Mouse (Mus musculus) myocyte (in vitro differentiated cells): ENCODE results near the gene Tomt. TPM values are rescaled to one million over a fixed set of nuclear protein-coding genes. Genes with fewer than 3 reads are reported as not detected.

Source experiments
- H3K27me3 ChIP-seq: one replicate; pipeline ENCODE4 v1.6.1; 2011; ENCODE audit not compliant: control insufficient read depth, insufficient read depth, insufficient read length
- H3K36me3 ChIP-seq: one replicate; pipeline ENCODE4 v1.6.1; 2011; ENCODE audit not compliant: control insufficient read depth, insufficient read depth
- H3K4me2 ChIP-seq: one replicate; pipeline ENCODE4 v1.6.1; 2011; ENCODE audit warnings: low read depth, control low read depth
- H3K4me3 ChIP-seq: one replicate; pipeline ENCODE4 v1.5.1; 2011; ENCODE audit warnings: mild to moderate bottlenecking, control low read depth, moderate library complexity
- H3K79me2 ChIP-seq: one replicate; pipeline ENCODE4 v1.6.1; 2011; ENCODE audit not compliant: control insufficient read depth, insufficient read depth
- H3ac ChIP-seq: one replicate; pipeline ENCODE4 v1.6.1; 2011; ENCODE audit not compliant: control insufficient read depth, insufficient read length
- CEBPB ChIP-seq: IDR thresholded peaks from 2 replicates; pipeline ENCODE4 v1.6.1; 2011; ENCODE audit warnings: mild to moderate bottlenecking, moderate library complexity; ENCODE audit not compliant: poor library complexity, insufficient read depth, severe bottlenecking
- E2F4 ChIP-seq: IDR thresholded peaks from one replicate; pipeline ENCODE4 v1.6.1; 2011; ENCODE audit warnings: mild to moderate bottlenecking, control low read depth, moderate library complexity; ENCODE audit not compliant: insufficient read depth
- MAX ChIP-seq: IDR thresholded peaks from one replicate; pipeline ENCODE4 v1.6.1; 2011; ENCODE audit warnings: low read depth, mild to moderate bottlenecking, control low read depth
- MYOD1 ChIP-seq, 3 experiments: IDR thresholded peaks; one replicate each; pipeline ENCODE4 v1.6.1; 2011; ENCODE audit warnings: control low read depth in 2 of 3, low read depth in 2 of 3, mild to moderate bottlenecking in 2 of 3, moderate library complexity in 1 of 3; ENCODE audit not compliant: insufficient read length in 2 of 3, control insufficient read depth in 1 of 3
- MYOG ChIP-seq, 3 experiments: IDR thresholded peaks; one replicate each; pipeline ENCODE4 v1.6.1; 2011; ENCODE audit warnings: control low read depth in 2 of 3, low read depth in 2 of 3, mild to moderate bottlenecking in 2 of 3; ENCODE audit not compliant: insufficient read length in 2 of 3, control insufficient read depth in 1 of 3, insufficient read depth in 1 of 3
- POLR2A ChIP-seq: IDR thresholded peaks from one replicate; pipeline ENCODE4 v1.6.1; 2011; ENCODE audit warnings: low read depth, mild to moderate bottlenecking, control low read depth, moderate library complexity; ENCODE audit not compliant: insufficient read length
- POLR2AphosphoS2 ChIP-seq: IDR thresholded peaks from one replicate; pipeline ENCODE4 v1.6.1; 2011; ENCODE audit warnings: low read depth, control low read depth; ENCODE audit not compliant: insufficient read length
- REST ChIP-seq: IDR thresholded peaks from one replicate; pipeline ENCODE4 v1.6.1; 2011; ENCODE audit warnings: mild to moderate bottlenecking, control low read depth, moderate library complexity; ENCODE audit not compliant: insufficient read depth, insufficient read length
- SRF ChIP-seq: IDR thresholded peaks from one replicate; pipeline ENCODE4 v1.6.1; 2011; ENCODE audit warnings: low read depth; ENCODE audit not compliant: control insufficient read depth, insufficient read length
- TCF12 ChIP-seq: IDR thresholded peaks from one replicate; pipeline ENCODE4 v1.6.1; 2011; ENCODE audit warnings: mild to moderate bottlenecking, control low read depth; ENCODE audit not compliant: poor library complexity, insufficient read depth, severe bottlenecking
- TCF3 ChIP-seq: IDR thresholded peaks from one replicate; pipeline ENCODE4 v1.6.1; 2011; ENCODE audit warnings: low read depth, control low read depth; ENCODE audit not compliant: insufficient read length
- USF1 ChIP-seq: IDR thresholded peaks from one replicate; pipeline ENCODE4 v1.6.1; 2011; ENCODE audit warnings: low read depth, mild to moderate bottlenecking, control low read depth, moderate library complexity
- polyA plus RNA-seq: library from polyadenylated mRNA; unstranded; fragments of >200 nt; fragmentation: generic; extraction: Trizol; gene quantifications from one replicate; pipeline ENCODE4 v1.2.1, GENCODE M21; 2012; ENCODE audit warnings: missing spikeins

The Tomt gene
- polyA plus RNA-seq, 1 experiment, result 0.06 TPM

GRCm38 (mm10) chr7:101900331-101901097 lies 5.6 kb downstream of the Tomt start:
- no peak overlapping the region for H3ac ChIP-seq
- no peaks in the 10 kb centered on the region for H3K79me2 ChIP-seq
- no peaks in the 10 kb centered on the region for H3K36me3 ChIP-seq
- no peak overlapping the region for H3K4me2 ChIP-seq
- no peak overlapping the region for H3K4me3 ChIP-seq
- TF ChIP-seq POLR2AphosphoS2, result no peak
- no peak for TF ChIP-seq CEBPB
- no peak for TF ChIP-seq POLR2A
- TF ChIP-seq TCF12, result no peak
- TF ChIP-seq SRF, result no peak
- TF ChIP-seq E2F4, result no peak
- H3K27me3 ChIP-seq, result no peaks in the 10 kb centered on the region

GRCm38 (mm10) chr7:101896104-101897066 lies 9.8 kb downstream of the Tomt start:
- Histone ChIP-seq H3K79me2 (no peaks in the 10 kb centered on the region), H3K4me3 (peak overlapping the region; percentile 80), H3ac (peak overlapping the region; percentile 82), H3K4me2 (peak overlapping the region; percentile 79), H3K27me3 (no peaks in the 10 kb centered on the region), H3K36me3 (no peaks in the 10 kb centered on the region)
- TF ChIP-seq TCF12 (no peak), REST (no peak), TCF3 (no peak), SRF (peak; percentile 97), E2F4 (peak; percentile 85), POLR2AphosphoS2 (peak; percentile 76), CEBPB (no peak), POLR2A (peak; percentile 68), MYOD1 (IDR thresholded peaks at IDR 0.05; ENCODE audit: control insufficient read depth in 1 of 3, insufficient read length in 2 of 3, low read depth in 2 of 3) (no peak), USF1 (peak; percentile 53), MAX (peak; percentile 66)

GRCm38 (mm10) chr7:101895695-101896094 lies 10.5 kb downstream of the Tomt start:
- Histone ChIP-seq H3K4me3 (peak overlapping the region; percentile 80), H3ac (peak overlapping the region; percentile 82), H3K79me2 (no peaks in the 10 kb centered on the region), H3K27me3 (no peaks in the 10 kb centered on the region), H3K4me2 (peak overlapping the region; percentile 50), H3K36me3 (no peaks in the 10 kb centered on the region)
- TF ChIP-seq CEBPB (no peak), MAX (no peak), E2F4 (no peak), SRF (no peak)

GRCm38 (mm10) chr7:101888460-101888859 lies 17.7 kb downstream of the Tomt start:
- no peaks in the 10 kb centered on the region for H3K27me3 ChIP-seq
- H3K4me2 ChIP-seq, result no peak overlapping the region
- TF ChIP-seq SRF, result no peak
- H3K36me3 ChIP-seq, result no peaks in the 10 kb centered on the region
- H3ac ChIP-seq, result no peak overlapping the region
- H3K79me2 ChIP-seq, result no peaks in the 10 kb centered on the region
- no peak overlapping the region for H3K4me3 ChIP-seq

GRCm38 (mm10) chr7:101886274-101886673 lies 19.9 kb downstream of the Tomt start:
- no peak overlapping the region for H3K4me2 ChIP-seq
- H3ac ChIP-seq, result no peak overlapping the region
- H3K4me3 ChIP-seq, result no peak overlapping the region
- TF ChIP-seq CEBPB (no peak), SRF (no peak), POLR2A (no peak), E2F4 (no peak), TCF3 (no peak), MAX (no peak), POLR2AphosphoS2 (no peak), USF1 (no peak), TCF12 (no peak), REST (no peak), MYOD1 (IDR thresholded peaks at IDR 0.05; ENCODE audit: control insufficient read depth in 1 of 3, insufficient read length in 2 of 3, low read depth in 2 of 3) (no peak), MYOG (IDR thresholded peaks at IDR 0.05; ENCODE audit: control insufficient read depth in 1 of 3, insufficient read depth in 1 of 3, insufficient read length in 2 of 3, low read depth in 2 of 3) (no peak)
- H3K79me2 ChIP-seq, result no peaks in the 10 kb centered on the region
- H3K27me3 ChIP-seq, result no peaks in the 10 kb centered on the region
- no peaks in the 10 kb centered on the region for H3K36me3 ChIP-seq
